Mouse (Mus musculus) testis, adult 2 months (tissue): ENCODE measurements around the gene Slc44a1.

ENCODE experiments used
- CTCF ChIP-seq: fragments of 200-500 bp; IDR thresholded peaks from 2 replicates; pipeline ENCODE4 v1.5.1; 2012; ENCODE audit warnings: low read depth, mild to moderate bottlenecking, inconsistent platforms, low read length, moderate library complexity; ENCODE audit not compliant: control insufficient read depth, insufficient read depth, insufficient replicate concordance
- POLR2A ChIP-seq: fragments of 200-500 bp; IDR thresholded peaks from 2 replicates; pipeline ENCODE4 v1.6.1; 2012; ENCODE audit warnings: low read depth, mild to moderate bottlenecking, inconsistent platforms, low read length, moderate library complexity; ENCODE audit not compliant: control insufficient read depth

- TF ChIP-seq CTCF, result no peak
- TF ChIP-seq POLR2A, result no peak
Observed at GRCm38 (mm10) chr4:53395002-53395401, 45.2 kb upstream of the Slc44a1 start.
